Mouse (Mus musculus) ES-E14 (cell line): ENCODE measurements around the gene Rpl9-ps6. TPM values are rescaled to one million over a fixed set of nuclear protein-coding genes. Genes with fewer than 3 reads are reported as not detected.

Experiments
- DNase-seq: peaks from one replicate; pipeline ENCODE4 v3.0.0-alpha.2; 2013; ENCODE audit warnings: low read depth, low spot score
- H3K27ac ChIP-seq: 2 replicates; pipeline ENCODE4 v1.5.1; 2012; ENCODE audit warnings: low read depth, mild to moderate bottlenecking, low read length, moderate library complexity, mixed read lengths; ENCODE audit not compliant: poor library complexity, insufficient read depth, severe bottlenecking
- H3K36me3 ChIP-seq: 2 replicates; pipeline ENCODE4 v1.6.1; 2012; ENCODE audit warnings: mild to moderate bottlenecking, low read length, moderate library complexity, mixed read lengths; ENCODE audit not compliant: control insufficient read depth, poor library complexity, insufficient read depth, severe bottlenecking
- H3K4me1 ChIP-seq, 2 experiments: fragments of 150-350 bp in 1 of 2; sonication (generic) in 1 of 2; 2 replicates each; pipeline ENCODE4 v1.6.1; 2012; ENCODE audit warnings: low read length in 2 of 2, mild to moderate bottlenecking in 1 of 2, mixed read lengths in 1 of 2; ENCODE audit not compliant: control insufficient read depth in 2 of 2, insufficient read depth in 2 of 2, poor library complexity in 1 of 2
- H3K4me3 ChIP-seq, 2 experiments: fragments of 150-350 bp in 1 of 2; sonication (generic) in 1 of 2; 2 replicates each; pipeline ENCODE4 v1.5.1; 2012; ENCODE audit warnings: low read length in 2 of 2, low read depth in 1 of 2, mild to moderate bottlenecking in 1 of 2, mixed read lengths in 1 of 2; ENCODE audit not compliant: insufficient read depth in 1 of 2, poor library complexity in 1 of 2, severe bottlenecking in 1 of 2
- H3K9ac ChIP-seq: 2 replicates; pipeline ENCODE4 v1.6.1; 2012; ENCODE audit warnings: low read depth, mild to moderate bottlenecking, low read length, mixed read lengths; ENCODE audit not compliant: poor library complexity, insufficient read depth, severe bottlenecking
- H3K9me3 ChIP-seq: fragments of 150-350 bp; sonication (generic); 2 replicates; pipeline ENCODE4 v1.6.1; 2012; ENCODE audit warnings: low read depth, mild to moderate bottlenecking, low read length; ENCODE audit not compliant: control insufficient read depth, insufficient read depth
- CHD2 ChIP-seq: IDR thresholded peaks from 2 replicates; pipeline ENCODE4 v1.6.1; 2014; ENCODE audit warnings: mild to moderate bottlenecking, low read depth, low read length, inconsistent platforms
- HCFC1 ChIP-seq: IDR thresholded peaks from 2 replicates; pipeline ENCODE4 v1.6.1; 2012; ENCODE audit warnings: low read length, inconsistent platforms, borderline replicate concordance; ENCODE audit not compliant: insufficient read depth
- MAFK ChIP-seq: IDR thresholded peaks from 2 replicates; pipeline ENCODE4 v1.6.1; 2014; ENCODE audit warnings: mild to moderate bottlenecking, low read depth, low read length, inconsistent platforms; ENCODE audit not compliant: insufficient read depth
- ZC3H11A ChIP-seq: IDR thresholded peaks from 2 replicates; pipeline ENCODE4 v1.6.1; 2012; ENCODE audit warnings: low read depth, mild to moderate bottlenecking, inconsistent platforms, low read length, borderline replicate concordance
- ZNF384 ChIP-seq: IDR thresholded peaks from 2 replicates; pipeline ENCODE4 v1.6.1; 2012; ENCODE audit warnings: low read depth, low read length, inconsistent platforms
- in situ Hi-C, 2 experiments: fragments of 600-800 bp; cut with MboI; formaldehyde crosslinking; loops; one replicate each; pipeline ENCODE4 v1.15.1; 2025; ENCODE audit warnings: low sequenced_read_pairs in 2 of 2, inconsistent platforms in 1 of 2; ENCODE audit not compliant: unreplicated experiment in 2 of 2
- total RNA-seq: library from RNA; depleted of rRNA; stranded (reverse); fragments of 300-350 nt; gene quantifications from 2 replicates; pipeline ENCODE4 v1.2.3, GENCODE M21; 2012

Rpl9-ps6 gene
- total RNA-seq, 1 experiment, result 160 TPM

DNA sequence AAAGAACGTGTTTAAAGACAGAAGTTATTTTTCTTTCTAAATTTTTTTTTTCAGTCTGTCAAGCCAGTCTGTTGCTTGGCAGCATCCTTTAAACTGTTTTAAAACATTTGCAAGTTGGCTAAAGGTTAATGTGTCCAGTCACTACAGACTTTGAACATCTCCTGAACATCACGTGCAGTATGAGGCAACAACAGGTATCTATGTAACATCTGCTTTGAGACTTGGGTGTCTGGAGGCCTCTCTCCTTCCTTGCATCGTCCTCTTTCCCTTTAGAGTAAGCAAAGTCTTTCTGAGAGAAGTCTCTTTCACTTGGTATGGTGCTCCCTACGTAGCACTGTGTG is 10.3 kb upstream of the Rpl9-ps6 start:
- no peaks in the 10 kb centered on the region for H3K4me1 ChIP-seq
- no peak overlapping the region for H3K9ac ChIP-seq
- H3K4me3 ChIP-seq, result no peak overlapping the region
- TF ChIP-seq HCFC1, result no peak
- TF ChIP-seq CHD2, result no peak
- no peak for TF ChIP-seq ZC3H11A
- TF ChIP-seq ZNF384, result no peak
- no peak for TF ChIP-seq MAFK
- H3K9me3 ChIP-seq, result no peaks in the 10 kb centered on the region
- no peaks in the 10 kb centered on the region for H3K36me3 ChIP-seq
- in situ Hi-C loops, result no loop called here
- H3K27ac ChIP-seq, result no peak overlapping the region
- no peak for DNase-seq

DNA sequence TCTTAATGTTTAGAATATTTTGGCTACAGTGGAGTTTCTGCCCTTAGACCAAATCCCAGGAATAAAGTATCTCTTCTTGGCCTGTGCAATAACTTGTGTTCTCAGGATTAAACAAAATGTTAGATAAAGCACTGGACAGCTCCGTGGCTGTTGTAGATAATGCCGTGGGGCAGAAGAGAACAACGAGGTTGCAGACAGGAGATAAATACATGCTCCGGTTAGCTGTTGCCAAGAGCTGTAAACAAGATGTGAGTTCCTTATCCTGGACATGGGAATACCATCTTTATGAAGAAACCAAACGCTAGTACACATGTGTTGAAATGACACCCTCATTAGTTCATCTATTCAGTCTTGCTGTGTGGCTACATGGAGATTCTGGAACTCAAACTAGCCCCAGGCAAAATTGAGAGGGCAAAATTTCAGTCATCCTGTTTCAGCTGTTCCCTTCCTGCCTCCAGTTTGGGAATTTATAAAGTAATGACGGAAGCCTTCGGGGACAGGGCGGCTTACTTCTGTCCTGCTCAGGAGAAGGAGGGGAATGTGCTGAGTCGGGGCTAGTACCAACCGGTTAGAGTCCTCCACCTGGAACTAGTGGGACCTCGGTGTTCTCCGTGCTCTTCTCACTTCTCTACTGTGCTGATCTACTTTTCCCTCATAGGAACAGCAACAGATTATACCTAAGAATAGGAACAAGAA is 9.8 kb upstream of the Rpl9-ps6 start:
- Histone ChIP-seq H3K9me3 (no peaks in the 10 kb centered on the region), H3K4me3 (no peak overlapping the region), H3K27ac (no peak overlapping the region), H3K9ac (no peak overlapping the region), H3K36me3 (no peaks in the 10 kb centered on the region), H3K4me1 (no peaks in the 10 kb centered on the region)
- TF ChIP-seq ZC3H11A, result no peak
- TF ChIP-seq MAFK, result peak; percentile 60
- TF ChIP-seq ZNF384, result no peak
- no peak for DNase-seq
- in situ Hi-C loops, result no loop called here

DNA sequence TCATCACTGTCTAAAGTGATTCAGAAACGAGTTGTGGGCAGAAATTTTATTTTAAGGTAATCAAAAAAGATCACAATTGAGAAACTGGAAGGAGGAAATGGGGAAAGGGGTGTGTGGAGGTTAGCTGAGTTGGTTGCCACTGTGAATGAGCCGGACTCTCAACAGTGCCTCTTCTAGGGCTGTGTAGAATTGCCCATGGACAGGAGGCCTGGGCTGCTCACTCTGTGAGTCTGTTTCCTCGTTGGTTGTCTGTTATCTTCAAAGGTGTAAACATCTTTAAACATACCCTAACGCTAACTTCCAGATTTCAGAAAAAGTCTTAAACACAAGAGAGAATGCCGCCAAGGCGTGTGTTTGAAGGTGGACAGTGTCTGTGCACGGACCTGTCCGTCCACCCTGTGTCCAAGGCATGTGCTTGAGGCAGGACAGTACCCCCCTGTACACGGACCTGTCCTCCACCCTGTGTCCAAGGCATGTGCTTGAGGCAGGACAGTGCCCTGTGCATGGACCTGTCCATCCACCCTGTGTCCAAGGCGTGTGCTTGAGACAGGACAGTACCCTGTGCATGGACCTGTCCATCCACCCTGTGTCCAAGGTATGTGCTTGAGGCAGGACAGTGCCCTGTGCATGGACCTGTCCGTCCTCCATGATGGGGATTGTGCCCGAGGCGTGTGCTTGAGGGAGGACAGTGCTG is 4.3 kb upstream of the Rpl9-ps6 start:
- H3K9me3 ChIP-seq, result no peaks in the 10 kb centered on the region
- no peak overlapping the region for H3K27ac ChIP-seq
- no peak overlapping the region for H3K9ac ChIP-seq
- H3K4me3 ChIP-seq, result no peak overlapping the region
- H3K36me3 ChIP-seq, result no peaks in the 10 kb centered on the region
- DNase-seq, result no peak
- TF ChIP-seq MAFK (no peak), ZC3H11A (no peak), CHD2 (no peak)
- in situ Hi-C loops, result loop anchor here in 1 of 2 experiments (25.0 kb wide), 1 partner anchor 508 kb away; no protein-coding TSS in a partner anchor
- no peaks in the 10 kb centered on the region for H3K4me1 ChIP-seq

DNA sequence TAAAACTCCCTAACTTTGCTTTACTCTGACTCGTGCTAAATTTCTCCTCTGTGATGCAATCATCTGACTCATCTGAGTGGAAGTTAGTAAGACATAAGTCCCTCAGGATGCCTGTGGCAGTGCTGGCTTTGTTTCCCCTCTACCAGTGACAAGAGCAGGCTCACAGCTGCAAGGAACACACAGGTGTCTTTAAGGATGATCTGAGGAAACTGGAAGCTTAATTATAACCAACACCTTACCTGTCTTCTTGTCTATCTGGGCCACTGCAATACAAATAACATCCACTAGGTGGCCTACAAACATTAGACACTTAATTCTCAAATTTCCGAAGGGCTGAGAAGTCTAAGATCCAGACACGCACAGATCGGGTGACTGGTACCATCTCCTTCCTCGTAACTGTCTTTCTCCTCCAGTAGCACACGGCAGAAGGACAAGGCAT is 3.7 kb upstream of the Rpl9-ps6 start:
- H3K9ac ChIP-seq, result no peak overlapping the region
- H3K4me1 ChIP-seq, result no peaks in the 10 kb centered on the region
- peak; percentile 57 for DNase-seq
- H3K9me3 ChIP-seq, result no peaks in the 10 kb centered on the region
- no peaks in the 10 kb centered on the region for H3K36me3 ChIP-seq
- in situ Hi-C loops, result loop anchor here in 1 of 2 experiments (25.0 kb wide), 1 partner anchor 508 kb away; no protein-coding TSS in a partner anchor
- no peak for TF ChIP-seq HCFC1
- peak; percentile 54; the same call in 1 of the 2 replicates for TF ChIP-seq ZC3H11A
- TF ChIP-seq CHD2, result no peak
- H3K4me3 ChIP-seq, result no peak overlapping the region
- no peak overlapping the region for H3K27ac ChIP-seq

DNA sequence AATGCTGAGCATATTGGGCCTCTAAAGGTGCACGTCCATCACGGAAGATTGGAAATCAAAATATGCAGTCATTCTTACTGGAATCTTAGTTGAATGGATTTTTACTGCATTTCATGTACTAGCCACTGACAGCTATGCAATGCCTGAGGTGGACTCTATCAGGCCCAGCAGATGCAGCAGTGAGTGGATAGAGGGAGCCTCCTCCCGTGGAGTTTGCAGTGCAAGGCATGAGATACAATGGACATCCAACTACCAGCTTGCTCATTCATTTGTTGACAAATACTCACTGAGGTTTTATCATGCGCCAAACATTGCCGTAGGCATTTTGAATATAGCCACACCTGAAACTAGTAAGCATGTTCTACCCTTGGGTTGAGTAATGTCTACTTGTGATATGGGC is 947 bp upstream of the Rpl9-ps6 start:
- Histone ChIP-seq H3K9ac (no peak overlapping the region), H3K4me1 (no peaks in the 10 kb centered on the region), H3K9me3 (no peaks in the 10 kb centered on the region), H3K27ac (no peak overlapping the region), H3K36me3 (no peaks in the 10 kb centered on the region), H3K4me3 (no peak overlapping the region)
- no peak for TF ChIP-seq ZNF384
- no peak for TF ChIP-seq MAFK
- TF ChIP-seq ZC3H11A, result no peak
- TF ChIP-seq CHD2, result no peak
- TF ChIP-seq HCFC1, result no peak
- no peak for DNase-seq
- in situ Hi-C loops, result loop anchor here in 1 of 2 experiments (25.0 kb wide), 1 partner anchor 505 kb away; no protein-coding TSS in a partner anchor
